Mouse (Mus musculus): ENCODE data around the gene Rfwd3.

DNA sequence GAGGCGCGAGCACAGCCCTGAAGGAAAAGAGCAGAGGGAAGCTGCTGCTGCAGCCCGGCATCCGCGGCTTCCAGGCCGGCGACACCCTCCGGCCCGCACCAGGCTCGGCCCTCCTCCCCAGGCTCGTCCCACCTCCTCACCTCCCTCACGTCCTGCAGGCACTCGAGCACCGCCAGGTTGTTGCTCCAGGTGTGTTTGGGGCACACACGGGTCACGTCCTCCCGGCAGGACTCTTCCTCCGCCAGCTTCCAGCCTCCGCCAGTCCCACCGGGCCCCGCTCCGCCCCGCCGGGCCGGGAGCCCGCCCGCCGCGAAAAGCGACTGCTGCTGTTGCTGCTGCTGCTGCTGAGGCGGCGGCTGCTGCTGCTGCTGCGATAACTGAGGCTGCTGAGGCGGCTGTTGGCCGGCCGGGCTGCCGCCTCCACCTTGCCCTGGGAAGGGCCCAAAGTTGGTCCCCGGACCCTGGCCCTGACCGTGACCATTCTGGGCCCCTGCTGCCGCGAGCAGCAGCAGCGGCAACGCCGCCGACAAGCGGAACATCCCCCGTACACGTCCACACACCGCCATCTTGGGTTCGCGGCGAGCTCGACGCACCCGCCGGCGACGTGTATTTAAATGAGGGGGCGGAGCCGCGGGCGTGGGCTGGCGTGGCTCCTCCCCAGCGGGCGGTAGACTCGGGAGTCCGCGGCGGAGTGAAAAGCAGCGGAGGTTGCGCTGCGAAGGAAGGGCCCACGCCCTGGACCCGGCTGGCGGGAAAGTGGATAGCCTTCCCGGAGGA lies 41.2 kb downstream of the Rfwd3 start, which contains the start of gene Glg1:
- peak; percentile 96 for TF ChIP-seq POLR2A (IDR thresholded peaks at IDR 0.05; ENCODE audit: insufficient read length, low read depth)
- TF ChIP-seq USF1 (IDR thresholded peaks at IDR 0.05; ENCODE audit: low read depth) = no peak
- peak; percentile 27 for TF ChIP-seq E2F4 (IDR thresholded peaks at IDR 0.05; ENCODE audit: insufficient read depth)
- no peak for TF ChIP-seq MYOD1 (IDR thresholded peaks at IDR 0.05; ENCODE audit: control insufficient read depth in 1 of 3, insufficient read length in 2 of 3, low read depth in 2 of 3)
- TF ChIP-seq POLR2AphosphoS2 (IDR thresholded peaks at IDR 0.05; ENCODE audit: insufficient read length, low read depth) = peak; percentile 99
- no peak for TF ChIP-seq TCF12 (IDR thresholded peaks at IDR 0.05; ENCODE audit: insufficient read depth, poor library complexity, severe bottlenecking)
- TF ChIP-seq MAX (IDR thresholded peaks at IDR 0.05; ENCODE audit: low read depth) = no peak
- no peak for TF ChIP-seq REST (IDR thresholded peaks at IDR 0.05; ENCODE audit: insufficient read depth, insufficient read length)
